Mouse (Mus musculus) embryonic fibroblast, embryonic 13.5 days (primary cell): Measurements from ENCODE around the gene Usp8.

Source experiments
- CTCF ChIP-seq: IDR thresholded peaks from 2 replicates; pipeline ENCODE4 v1.5.1; 2011; ENCODE audit warnings: mild to moderate bottlenecking, control low read depth, low read length, moderate library complexity, borderline replicate concordance; ENCODE audit not compliant: insufficient read depth
- POLR2A ChIP-seq: IDR thresholded peaks from 2 replicates; pipeline ENCODE4 v1.6.1; 2011; ENCODE audit warnings: low read depth, mild to moderate bottlenecking, control low read depth, low read length, moderate library complexity

- no peak for TF ChIP-seq CTCF
- no peak for TF ChIP-seq POLR2A
Measured at GRCm38 (mm10) chr2:126783370-126783769, 76.2 kb downstream of the Usp8 start, which contains the start of gene Usp50.
